Mouse (Mus musculus) midbrain, embryonic 15.5 days (tissue): ENCODE measurements around the gene Mrap. TPM values are rescaled to one million over a fixed set of nuclear protein-coding genes. Genes with fewer than 3 reads are reported as not detected.

Source experiments
- ATAC-seq: fragments of 200-750 bp; cut with Nextera tagmentation; replicated peaks from 2 replicates; pipeline ENCODE4 v1.8.0; 2017; ENCODE audit warnings: moderate TSS enrichment
- H3K27ac ChIP-seq: fragments of 300-500 bp; sonication (generic); 2 replicates; pipeline ENCODE4 v1.5.1; 2015; ENCODE audit warnings: mild to moderate bottlenecking, inconsistent platforms
- H3K27me3 ChIP-seq: fragments of 300-500 bp; sonication (generic); replicated peaks from 2 replicates; pipeline ENCODE4 v1.6.1; 2015; ENCODE audit warnings: inconsistent platforms
- H3K36me3 ChIP-seq: fragments of 300-500 bp; sonication (generic); replicated peaks from 2 replicates; pipeline ENCODE4 v1.6.1; 2015; ENCODE audit warnings: inconsistent platforms
- H3K4me1 ChIP-seq: fragments of 300-500 bp; sonication (generic); 2 replicates; pipeline ENCODE4 v1.6.1; 2015; ENCODE audit warnings: inconsistent platforms
- H3K4me2 ChIP-seq: fragments of 300-500 bp; sonication (generic); 2 replicates; pipeline ENCODE4 v1.6.1; 2015; ENCODE audit warnings: inconsistent platforms, mild to moderate bottlenecking, moderate library complexity
- H3K4me3 ChIP-seq: fragments of 300-500 bp; sonication (generic); 2 replicates; pipeline ENCODE4 v1.5.1; 2015; ENCODE audit warnings: mild to moderate bottlenecking, inconsistent platforms
- H3K9ac ChIP-seq: fragments of 300-500 bp; sonication (generic); 2 replicates; pipeline ENCODE4 v1.6.1; 2015; ENCODE audit warnings: mild to moderate bottlenecking, inconsistent platforms
- H3K9me3 ChIP-seq: fragments of 300-500 bp; sonication (generic); 2 replicates; pipeline ENCODE4 v1.6.1; 2016; ENCODE audit warnings: inconsistent platforms
- WGBS: fragments of 180-500 bp; shearing (Covaris S2); methylation state at CpG from one replicate; pipeline ENCODE4 v1.1.7; 2015; ENCODE audit warnings: mixed read lengths; 5-methylcytosine and 5-hydroxymethylcytosine counted together
- polyA plus RNA-seq: library from polyadenylated mRNA; unstranded; fragments of >200 nt; fragmentation: Nextera tagmentation; extraction: Ambion mirVana; gene quantifications from 2 replicates; pipeline ENCODE4 v1.2.1, GENCODE M21; 2015

The Mrap gene
- polyA plus RNA-seq, 1 experiment from 2014 or later, result 0.17 TPM

DNA sequence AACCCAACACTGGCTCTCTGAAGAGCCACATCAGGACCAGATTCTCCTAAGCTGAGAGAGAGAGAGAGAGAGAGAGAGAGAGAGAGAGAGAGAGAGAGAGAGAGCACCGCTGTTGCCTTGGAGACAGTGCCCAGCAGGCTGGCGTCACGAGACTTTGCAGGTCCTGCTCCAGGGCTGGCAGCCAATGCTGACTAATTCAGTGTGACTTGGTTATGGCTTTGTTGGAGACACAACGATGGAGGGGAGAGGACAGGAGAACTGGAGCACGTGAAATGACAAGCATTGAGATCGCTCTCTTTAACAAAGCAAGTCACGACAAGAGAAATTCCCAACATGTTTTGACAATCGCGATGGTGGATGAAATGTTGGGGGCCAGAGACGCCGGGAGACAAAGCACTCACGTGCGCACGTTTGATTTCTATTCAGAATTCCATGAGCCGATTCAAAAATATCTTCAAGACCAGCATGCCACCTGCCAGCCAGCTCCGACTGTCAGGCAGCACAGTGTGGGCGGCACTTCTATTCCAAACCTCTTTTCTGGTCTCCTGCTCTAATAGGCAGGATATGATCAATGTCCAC, 28.2 kb upstream of the Mrap start:
- Histone ChIP-seq H3K9ac (peak overlapping the region; percentile 50), H3K27me3 (peaks cover 3% of the 10 kb centered on the region; the same call in 1 of the 2 replicates), H3K4me2 (peak overlapping the region; percentile 68), H3K36me3 (no peaks in the 10 kb centered on the region), H3K4me3 (peak overlapping the region; percentile 34), H3K4me1 (peaks cover 43% of the 10 kb centered on the region), H3K9me3 (no peaks in the 10 kb centered on the region), H3K27ac (peak overlapping the region; percentile 90)
- ATAC-seq, result peak; percentile 94
- 9% methylated on average over 17 of the region's 17 CpGs for WGBS

DNA sequence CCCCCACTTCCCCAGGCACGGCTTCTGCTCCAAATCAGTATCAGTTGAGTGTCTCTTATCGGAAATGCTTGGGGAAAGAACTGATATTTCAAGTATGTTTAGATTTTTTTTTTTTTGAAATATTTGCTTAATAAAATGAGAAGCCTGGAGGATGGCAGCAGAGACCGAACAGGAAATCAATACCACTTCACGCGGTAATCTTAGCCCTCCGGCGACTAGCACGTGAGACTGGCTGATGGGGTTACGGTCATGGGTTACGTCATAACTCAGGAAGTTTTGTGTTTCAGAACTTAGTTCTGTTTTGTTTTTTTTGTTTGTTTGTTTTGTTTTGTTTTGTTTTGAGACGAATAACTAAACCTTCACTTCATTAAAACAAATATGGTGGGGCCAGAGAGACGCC, 27.7 kb upstream of the Mrap start:
- peaks cover 43% of the 10 kb centered on the region for H3K4me1 ChIP-seq
- no peak for ATAC-seq
- H3K9ac ChIP-seq, result peak overlapping the region; percentile 50
- H3K27ac ChIP-seq, result peak overlapping the region; percentile 90
- peaks cover 3% of the 10 kb centered on the region; the same call in 1 of the 2 replicates for H3K27me3 ChIP-seq
- H3K4me3 ChIP-seq, result peak overlapping the region; percentile 34
- no peaks in the 10 kb centered on the region for H3K36me3 ChIP-seq
- peak overlapping the region; percentile 68 for H3K4me2 ChIP-seq
- 54% methylated on average over 12 of the region's 12 CpGs for WGBS
- H3K9me3 ChIP-seq, result no peaks in the 10 kb centered on the region

GRCm38 (mm10) chr16:90724051-90724450, 14.0 kb upstream of the Mrap start:
- Histone ChIP-seq H3K27ac (no peak overlapping the region), H3K9ac (no peak overlapping the region), H3K4me1 (peaks cover 11% of the 10 kb centered on the region), H3K36me3 (no peaks in the 10 kb centered on the region), H3K4me3 (no peak overlapping the region), H3K9me3 (no peaks in the 10 kb centered on the region), H3K4me2 (no peak overlapping the region), H3K27me3 (no peaks in the 10 kb centered on the region)
- WGBS, result 97% methylated on average over 4 of the region's 4 CpGs
- no peak for ATAC-seq

DNA sequence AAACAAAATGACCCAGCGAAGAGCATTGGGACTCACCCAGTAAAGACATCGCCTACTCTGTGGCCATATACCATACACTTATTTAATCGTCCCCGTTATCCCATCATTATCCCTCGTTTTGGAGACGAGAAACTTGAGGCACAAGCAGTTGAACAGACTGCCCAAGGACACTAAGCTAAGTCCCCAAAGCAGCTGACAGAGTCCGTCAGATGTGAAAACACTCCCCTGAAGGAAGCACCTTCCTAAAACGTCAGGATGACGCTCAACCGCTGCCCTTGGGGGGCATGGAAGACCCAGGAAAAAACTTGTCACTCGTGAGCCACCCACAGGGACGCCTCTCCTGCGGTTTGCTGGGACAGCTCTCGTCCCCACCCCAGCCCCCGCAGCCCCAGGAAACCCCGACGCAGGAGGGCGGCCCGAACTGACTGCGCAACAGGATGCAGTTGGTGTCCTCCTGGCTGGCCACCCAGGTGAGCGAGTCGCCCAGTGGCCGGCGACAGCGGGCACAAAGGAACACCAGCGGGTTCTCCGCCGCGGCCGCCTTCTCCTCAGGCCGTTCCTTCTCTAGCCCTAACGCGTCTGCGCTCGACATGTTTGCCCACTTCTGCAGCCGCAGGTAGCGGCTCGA, 11.3 kb upstream of the Mrap start:
- H3K36me3 ChIP-seq, result no peaks in the 10 kb centered on the region
- peaks cover 11% of the 10 kb centered on the region for H3K4me1 ChIP-seq
- peak overlapping the region; percentile 86 for H3K4me2 ChIP-seq
- no peaks in the 10 kb centered on the region for H3K9me3 ChIP-seq
- H3K4me3 ChIP-seq, result peak overlapping the region; percentile 63
- H3K9ac ChIP-seq, result peak overlapping the region; percentile 23; the same call in 1 of the 2 replicates
- ATAC-seq, result no peak; the same call in 1 of the 2 replicates
- H3K27me3 ChIP-seq, result no peaks in the 10 kb centered on the region
- WGBS, result 5% methylated on average over 38 of the region's 38 CpGs
- H3K27ac ChIP-seq, result no peak overlapping the region

- peaks cover 11% of the 10 kb centered on the region for H3K4me1 ChIP-seq
- H3K9ac ChIP-seq, result peak within 1 kb of the TSS; percentile 54
- WGBS, result under 1% methylated on average over 53 of the region's 53 CpGs
- peak within 1 kb of the TSS; percentile 63 for H3K4me3 ChIP-seq
- no peaks in the 10 kb centered on the region for H3K9me3 ChIP-seq
- H3K27ac ChIP-seq, result peak within 1 kb of the TSS; percentile 81
- no peaks in the 10 kb centered on the region for H3K27me3 ChIP-seq
- H3K4me2 ChIP-seq, result peak within 1 kb of the TSS; percentile 86
- no peaks in the 10 kb centered on the region for H3K36me3 ChIP-seq
- ATAC-seq, result peak; percentile 97
These were observed 10.5 kb upstream of the Mrap start, which contains the start of gene Mis18a for GRCm38 (mm10) chr16:90727233-90728115. TSS of gene Mis18a (minus strand) at chr16:90727404.

DNA sequence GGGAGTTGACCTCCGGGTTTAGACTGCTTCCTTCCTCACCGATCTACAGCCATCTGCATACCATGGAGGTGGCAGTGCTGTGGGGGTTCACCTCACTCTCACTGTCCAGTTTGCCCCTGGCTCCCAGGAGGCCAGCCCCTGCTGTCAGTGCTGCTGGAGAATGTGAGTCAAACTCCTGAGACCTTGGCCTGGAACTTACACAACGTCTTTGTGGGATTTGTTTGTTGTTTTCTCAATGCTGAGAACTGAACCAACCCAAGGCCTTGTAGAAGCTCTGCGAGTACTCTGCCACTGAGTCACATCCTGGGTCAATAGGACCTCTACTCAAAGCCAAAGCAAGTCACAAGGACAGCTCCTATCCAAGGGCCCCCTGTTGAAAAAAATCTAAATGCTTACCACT, 2.4 kb upstream of the Mrap start:
- WGBS, result 81% methylated on average over 4 of the region's 4 CpGs
- H3K27ac ChIP-seq, result no peak overlapping the region
- H3K27me3 ChIP-seq, result no peaks in the 10 kb centered on the region
- no peak overlapping the region for H3K4me2 ChIP-seq
- ATAC-seq, result no peak
- H3K4me1 ChIP-seq, result no peaks in the 10 kb centered on the region
- H3K36me3 ChIP-seq, result no peaks in the 10 kb centered on the region
- no peak overlapping the region for H3K4me3 ChIP-seq
- no peak overlapping the region for H3K9ac ChIP-seq
- no peaks in the 10 kb centered on the region; the same call in 1 of the 2 replicates for H3K9me3 ChIP-seq

DNA sequence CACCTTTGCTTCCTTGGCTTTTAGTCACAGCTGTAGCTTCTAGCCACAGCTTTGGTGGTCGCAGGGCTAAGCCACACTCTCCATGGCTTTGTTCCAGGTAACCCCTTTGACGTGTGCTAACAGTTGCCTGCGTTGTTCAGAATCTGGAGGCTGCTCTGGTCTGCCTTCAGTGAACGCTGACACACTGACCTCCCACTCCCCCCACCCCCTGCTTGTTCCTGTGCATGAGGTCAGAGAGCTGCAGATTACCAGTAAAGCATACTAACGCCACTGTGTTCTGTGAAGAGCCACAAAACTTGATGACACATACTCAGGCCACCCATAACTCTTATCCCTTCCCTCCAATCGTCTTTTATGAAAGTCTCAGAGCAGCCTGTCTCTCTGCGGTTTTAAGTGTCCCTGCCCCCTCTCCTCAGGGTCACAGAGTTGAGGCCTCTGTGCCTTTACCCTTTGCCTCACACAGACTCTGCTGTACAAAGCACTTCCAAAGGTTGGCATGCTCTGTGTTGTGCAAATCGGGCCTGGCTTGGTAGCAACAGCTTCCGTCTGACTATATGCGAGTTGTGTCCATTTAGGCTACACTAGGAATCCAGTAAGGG, 1.2 kb upstream of the Mrap start:
- Histone ChIP-seq H3K4me3 (no peak overlapping the region), H3K27ac (no peak overlapping the region), H3K27me3 (no peaks in the 10 kb centered on the region), H3K9ac (no peak overlapping the region), H3K36me3 (no peaks in the 10 kb centered on the region), H3K4me2 (no peak overlapping the region), H3K9me3 (no peaks in the 10 kb centered on the region; the same call in 1 of the 2 replicates), H3K4me1 (peaks cover 2% of the 10 kb centered on the region; the same call in 1 of the 2 replicates)
- no peak for ATAC-seq
- 74% methylated on average over 10 of the region's 10 CpGs for WGBS

- no peaks in the 10 kb centered on the region for H3K27me3 ChIP-seq
- H3K4me2 ChIP-seq, result no peak overlapping the region
- no peak overlapping the region for H3K27ac ChIP-seq
- no peaks in the 10 kb centered on the region for H3K9me3 ChIP-seq
- H3K36me3 ChIP-seq, result peaks cover 10% of the 10 kb centered on the region; the same call in 1 of the 2 replicates
- no peak overlapping the region for H3K9ac ChIP-seq
- 0 out of 2 replicates have a peak, but pooled peaks cover 3% of the 10 kb centered on the region for H3K4me1 ChIP-seq
- 89% methylated on average over 6 of the region's 6 CpGs for WGBS
- ATAC-seq, result no peak
- H3K4me3 ChIP-seq, result no peak overlapping the region
These were observed 9.1 kb downstream of the Mrap start for GRCm38 (mm10) chr16:90747143-90747542.

DNA sequence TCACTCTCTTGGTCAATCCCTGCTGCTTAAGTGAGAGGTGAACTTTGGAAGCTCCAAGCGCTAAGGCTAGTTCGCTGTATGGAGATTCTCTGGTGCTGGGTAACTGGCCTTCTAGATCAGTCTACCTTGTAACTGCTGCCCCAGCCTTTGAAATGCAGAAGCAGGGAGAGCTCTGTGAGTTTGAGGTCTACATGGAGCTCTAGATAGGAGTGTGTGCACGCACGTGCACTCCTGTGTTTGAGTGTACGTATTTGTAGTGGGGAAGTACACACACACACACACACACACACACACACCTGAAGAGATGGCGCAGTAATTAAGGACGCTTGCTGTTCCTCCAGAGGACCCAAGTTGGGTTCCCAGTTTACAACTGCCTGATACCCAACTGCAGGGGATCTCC, 10.2 kb downstream of the Mrap start:
- no peak overlapping the region for H3K4me2 ChIP-seq
- H3K9ac ChIP-seq, result no peak overlapping the region
- H3K27me3 ChIP-seq, result no peaks in the 10 kb centered on the region
- ATAC-seq, result no peak
- no peaks in the 10 kb centered on the region for H3K9me3 ChIP-seq
- peaks cover 14% of the 10 kb centered on the region; the same call in 1 of the 2 replicates for H3K36me3 ChIP-seq
- 97% methylated on average over 7 of the region's 7 CpGs for WGBS
- H3K4me1 ChIP-seq, result no peaks in the 10 kb centered on the region
- H3K27ac ChIP-seq, result no peak overlapping the region
- no peak overlapping the region for H3K4me3 ChIP-seq

DNA sequence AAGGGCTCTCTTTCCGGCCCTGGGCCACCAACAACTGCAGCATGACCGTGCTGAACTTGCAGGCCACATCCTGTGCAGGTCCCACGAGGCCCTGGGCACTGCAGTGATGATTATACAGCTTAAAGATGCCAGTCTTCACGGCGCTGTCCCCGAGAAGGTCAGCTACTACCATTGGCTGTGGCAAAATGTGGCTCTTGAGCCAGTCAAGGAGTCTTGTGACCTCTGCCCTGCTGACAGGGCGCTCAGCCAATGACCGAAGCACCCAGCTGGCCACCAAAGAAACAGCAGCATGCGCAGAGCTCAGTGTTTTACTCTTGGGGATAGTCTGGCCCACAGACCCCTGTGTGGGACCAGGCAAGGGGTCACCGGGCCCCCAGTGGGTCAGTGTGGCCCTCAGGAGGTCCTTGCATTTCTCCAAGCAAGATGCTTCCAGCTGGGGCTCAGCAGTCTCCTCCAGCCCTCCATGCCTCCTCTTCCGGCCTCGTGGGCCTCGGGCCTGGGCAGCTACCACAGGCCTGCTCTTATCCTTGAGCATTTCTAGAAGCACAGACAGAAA, 15.5 kb downstream of the Mrap start:
- Histone ChIP-seq H3K36me3 (peaks cover 32% of the 10 kb centered on the region; the same call in 1 of the 2 replicates), H3K27ac (no peak overlapping the region), H3K9ac (no peak overlapping the region)

GRCm38 (mm10) chr16:90759335-90759734, 21.3 kb downstream of the Mrap start:
- H3K36me3 ChIP-seq, result peaks cover 22% of the 10 kb centered on the region; the same call in 1 of the 2 replicates
- no peaks in the 10 kb centered on the region for H3K27me3 ChIP-seq
- H3K4me2 ChIP-seq, result no peak overlapping the region
- no peak overlapping the region for H3K9ac ChIP-seq
- no peaks in the 10 kb centered on the region for H3K9me3 ChIP-seq
- no peak overlapping the region for H3K4me3 ChIP-seq
- ATAC-seq, result no peak
- WGBS, result 45% methylated on average over 3 of the region's 3 CpGs
- no peak overlapping the region for H3K27ac ChIP-seq
- no peaks in the 10 kb centered on the region for H3K4me1 ChIP-seq

More for the DNA sequence above, 15.5 kb downstream of the Mrap start:
- Histone ChIP-seq H3K9me3 (no peaks in the 10 kb centered on the region), H3K4me2 (no peak overlapping the region), H3K27me3 (no peaks in the 10 kb centered on the region), H3K4me1 (no peaks in the 10 kb centered on the region), H3K4me3 (no peak overlapping the region)
- no peak for ATAC-seq
- 94% methylated on average over 13 of the region's 13 CpGs for WGBS
